Mouse (Mus musculus): ENCODE measurements around the gene Polg. TPM values are rescaled to one million over a fixed set of nuclear protein-coding genes. Genes with fewer than 3 reads are reported as not detected.
A peak's percentile ranks its signal among the peaks of the same experiment; 100 is the strongest.

Polg gene
- 33.2 and 43.3 TPM in 2 replicates for polyA plus RNA-seq (2016; fragmentation: Nextera tagmentation; extraction: Ambion mirVana)

GRCm38 (mm10) chr7:79466053-79466901, at the start of gene Polg:
Gene Polg, minus strand, starts transcription at chr7:79466362.
- peaks cover 44% of the 10 kb centered on the region for H3K4me1 ChIP-seq
- peak within 1 kb of the TSS; percentile 93 for H3K27ac ChIP-seq
- peaks cover 4% of the 10 kb centered on the region for H3K27me3 ChIP-seq (ENCODE audit: insufficient read depth, poor library complexity, severe bottlenecking)
- peak; percentile 99 for DNase-seq (ENCODE audit: low spot score)
- WGBS: under 1% methylated on average over 76 of the region's 76 CpGs
- H3K36me3 ChIP-seq: peaks cover 19% of the 10 kb centered on the region
- no peaks in the 10 kb centered on the region for H3K9me3 ChIP-seq
- peak within 1 kb of the TSS; percentile 97 for H3K4me3 ChIP-seq

- Histone ChIP-seq H3K4me3 (peak overlapping the region; percentile 60), H3K27ac (peak overlapping the region; percentile 80; the same call in 1 of the 2 replicates), H3K27me3 (ENCODE audit: insufficient read depth, poor library complexity, severe bottlenecking) (peaks cover 99% of the 10 kb centered on the region), H3K9me3 (no peaks in the 10 kb centered on the region), H3K4me1 (peaks cover 21% of the 10 kb centered on the region), H3K36me3 (no peaks in the 10 kb centered on the region)
- DNase-seq (ENCODE audit: low spot score): no peak
- 32% methylated on average over 9 of the region's 9 CpGs for WGBS
These were observed 49.7 kb upstream of the Polg start for GRCm38 (mm10) chr7:79515861-79516260.

GRCm38 (mm10) chr7:79515221-79515743, 49.1 kb upstream of the Polg start:
- Histone ChIP-seq H3K9me3 (no peaks in the 10 kb centered on the region), H3K36me3 (no peaks in the 10 kb centered on the region), H3K27ac (peak overlapping the region; percentile 80; the same call in 1 of the 2 replicates), H3K4me3 (peak overlapping the region; percentile 60), H3K4me1 (peaks cover 15% of the 10 kb centered on the region), H3K27me3 (ENCODE audit: insufficient read depth, poor library complexity, severe bottlenecking) (peaks cover 99% of the 10 kb centered on the region)
- no peak for DNase-seq (ENCODE audit: low spot score)
- WGBS: 2% methylated on average over 56 of the region's 57 CpGs

GRCm38 (mm10) chr7:79514361-79514881, 48.3 kb upstream of the Polg start:
- H3K27ac ChIP-seq: no peak overlapping the region
- no peak for DNase-seq (ENCODE audit: low spot score)
- peaks cover 100% of the 10 kb centered on the region for H3K27me3 ChIP-seq (ENCODE audit: insufficient read depth, poor library complexity, severe bottlenecking)
- no peak overlapping the region for H3K4me3 ChIP-seq
- peaks cover 9% of the 10 kb centered on the region for H3K4me1 ChIP-seq
- no peaks in the 10 kb centered on the region for H3K36me3 ChIP-seq
- H3K9me3 ChIP-seq: no peaks in the 10 kb centered on the region
- 3% methylated on average over 20 of the region's 20 CpGs for WGBS

GRCm38 (mm10) chr7:79513466-79513865, 47.3 kb upstream of the Polg start:
- WGBS: 8% methylated on average over 2 of the region's 2 CpGs
- H3K4me3 ChIP-seq: no peak overlapping the region
- H3K27me3 ChIP-seq (ENCODE audit: insufficient read depth, poor library complexity, severe bottlenecking): peaks cover 100% of the 10 kb centered on the region
- DNase-seq (ENCODE audit: low spot score): no peak
- H3K27ac ChIP-seq: no peak overlapping the region
- peaks cover 14% of the 10 kb centered on the region for H3K4me1 ChIP-seq
- H3K36me3 ChIP-seq: no peaks in the 10 kb centered on the region
- H3K9me3 ChIP-seq: no peaks in the 10 kb centered on the region

GRCm38 (mm10) chr7:79512496-79512895, 46.3 kb upstream of the Polg start:
- Histone ChIP-seq H3K4me3 (no peak overlapping the region), H3K9me3 (no peaks in the 10 kb centered on the region), H3K27ac (no peak overlapping the region), H3K27me3 (ENCODE audit: insufficient read depth, poor library complexity, severe bottlenecking) (peaks cover 100% of the 10 kb centered on the region), H3K36me3 (no peaks in the 10 kb centered on the region), H3K4me1 (peaks cover 15% of the 10 kb centered on the region)
- WGBS: 7% methylated on average over 4 of the region's 4 CpGs
- no peak for DNase-seq (ENCODE audit: low spot score)

- WGBS: 5% methylated on average over 5 of the region's 5 CpGs
- DNase-seq (ENCODE audit: low spot score): no peak
These were observed 45.5 kb upstream of the Polg start for GRCm38 (mm10) chr7:79511656-79512055.

GRCm38 (mm10) chr7:79511181-79511580, 45.0 kb upstream of the Polg start:
- Histone ChIP-seq H3K4me1 (peaks cover 15% of the 10 kb centered on the region), H3K27me3 (ENCODE audit: insufficient read depth, poor library complexity, severe bottlenecking) (peaks cover 100% of the 10 kb centered on the region), H3K36me3 (no peaks in the 10 kb centered on the region), H3K9me3 (no peaks in the 10 kb centered on the region), H3K4me3 (no peak overlapping the region), H3K27ac (no peak overlapping the region)
- WGBS: 15% methylated on average over 7 of the region's 7 CpGs
- no peak for DNase-seq (ENCODE audit: low spot score)

More at GRCm38 (mm10) chr7:79511656-79512055, 45.5 kb upstream of the Polg start:
- peaks cover 15% of the 10 kb centered on the region for H3K4me1 ChIP-seq
- no peaks in the 10 kb centered on the region for H3K36me3 ChIP-seq
- no peaks in the 10 kb centered on the region for H3K9me3 ChIP-seq
- H3K4me3 ChIP-seq: no peak overlapping the region
- H3K27me3 ChIP-seq (ENCODE audit: insufficient read depth, poor library complexity, severe bottlenecking): peaks cover 100% of the 10 kb centered on the region
- no peak overlapping the region for H3K27ac ChIP-seq

GRCm38 (mm10) chr7:79510686-79511085, 44.5 kb upstream of the Polg start:
- 20% methylated on average over 3 of the region's 3 CpGs for WGBS
- no peaks in the 10 kb centered on the region for H3K9me3 ChIP-seq
- H3K27me3 ChIP-seq (ENCODE audit: insufficient read depth, poor library complexity, severe bottlenecking): peaks cover 100% of the 10 kb centered on the region
- no peaks in the 10 kb centered on the region for H3K36me3 ChIP-seq
- H3K27ac ChIP-seq: no peak overlapping the region
- H3K4me3 ChIP-seq: no peak overlapping the region
- H3K4me1 ChIP-seq: peaks cover 18% of the 10 kb centered on the region
- no peak for DNase-seq (ENCODE audit: low spot score)

GRCm38 (mm10) chr7:79509710-79510109, 43.5 kb upstream of the Polg start:
- peaks cover 100% of the 10 kb centered on the region for H3K27me3 ChIP-seq (ENCODE audit: insufficient read depth, poor library complexity, severe bottlenecking)
- DNase-seq (ENCODE audit: low spot score): no peak
- WGBS: 3% methylated on average over 12 of the region's 12 CpGs
- no peak overlapping the region for H3K27ac ChIP-seq
- peaks cover 20% of the 10 kb centered on the region for H3K4me1 ChIP-seq
- no peaks in the 10 kb centered on the region for H3K36me3 ChIP-seq
- no peak overlapping the region for H3K4me3 ChIP-seq
- no peaks in the 10 kb centered on the region for H3K9me3 ChIP-seq

GRCm38 (mm10) chr7:79509235-79509607, 43.1 kb upstream of the Polg start:
- DNase-seq (ENCODE audit: low spot score): no peak
- 5% methylated on average over 6 of the region's 6 CpGs for WGBS
- H3K36me3 ChIP-seq: no peaks in the 10 kb centered on the region
- H3K4me3 ChIP-seq: peak overlapping the region; percentile 42; the same call in 1 of the 2 replicates
- no peak overlapping the region for H3K27ac ChIP-seq
- H3K9me3 ChIP-seq: no peaks in the 10 kb centered on the region
- peaks cover 23% of the 10 kb centered on the region for H3K4me1 ChIP-seq
- H3K27me3 ChIP-seq (ENCODE audit: insufficient read depth, poor library complexity, severe bottlenecking): peaks cover 100% of the 10 kb centered on the region

GRCm38 (mm10) chr7:79508280-79509234, 42.4 kb upstream of the Polg start:
- H3K36me3 ChIP-seq: no peaks in the 10 kb centered on the region
- H3K27ac ChIP-seq: no peak overlapping the region
- DNase-seq (ENCODE audit: low spot score): no peak
- H3K9me3 ChIP-seq: no peaks in the 10 kb centered on the region
- peaks cover 100% of the 10 kb centered on the region for H3K27me3 ChIP-seq (ENCODE audit: insufficient read depth, poor library complexity, severe bottlenecking)
- WGBS: under 1% methylated on average over 79 of the region's 79 CpGs
- peaks cover 23% of the 10 kb centered on the region for H3K4me1 ChIP-seq
- H3K4me3 ChIP-seq: peak overlapping the region; percentile 42

Measured in heart, embryonic 10.5 days (tissue).